Mouse (Mus musculus) liver, embryonic 14.5 days (tissue): ENCODE results near the gene Prkcb.

Experiments used
- CTCF ChIP-seq: IDR thresholded peaks from 2 replicates; pipeline ENCODE4 v1.5.1; 2016; ENCODE audit warnings: antibody characterized with exemption, low read depth, control low read depth
- EP300 ChIP-seq: IDR thresholded peaks from 2 replicates; pipeline ENCODE4 v1.6.1; 2016; ENCODE audit warnings: antibody characterized with exemption, low read depth

- no peak for TF ChIP-seq CTCF
- no peak for TF ChIP-seq EP300
These were observed 63.3 kb downstream of the Prkcb start for GRCm38 (mm10) chr7:122351816-122352215.
